Mouse (Mus musculus): Measurements from ENCODE around the gene Tbc1d10a.
A peak's percentile ranks its signal among the peaks of the same experiment; 100 is the strongest.
"Not testable (repeated sequence)": the region's sequence is repeated elsewhere in the genome, so short reads cannot be mapped to it uniquely, and the experiment has no call there.

The Tbc1d10a gene

GRCm38 (mm10) chr11:4184251-4184952 is 2.2 kb upstream of the Tbc1d10a start:
- DNase-seq, result no peak

DNA sequence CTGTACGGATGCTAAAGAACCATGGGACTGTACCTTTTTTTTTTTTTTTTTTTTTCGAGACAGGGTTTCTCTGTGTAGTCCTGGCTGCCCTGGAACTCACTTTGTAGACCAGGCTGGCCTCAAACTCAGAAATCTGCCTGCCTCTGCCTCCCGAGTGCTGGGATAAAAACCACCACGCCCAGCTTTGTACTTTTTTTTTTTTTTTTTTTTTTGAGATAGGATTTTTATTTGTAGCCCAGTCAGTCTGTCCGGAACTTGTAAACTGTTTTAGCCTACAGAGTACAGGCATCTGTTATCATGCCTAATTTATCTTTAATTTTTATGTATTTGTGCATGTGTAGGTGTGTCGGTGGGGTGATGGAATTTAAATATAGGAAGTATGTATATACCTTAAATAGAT is 1.1 kb upstream of the Tbc1d10a start:
- DNase-seq, result not testable (repeated sequence)

DNA sequence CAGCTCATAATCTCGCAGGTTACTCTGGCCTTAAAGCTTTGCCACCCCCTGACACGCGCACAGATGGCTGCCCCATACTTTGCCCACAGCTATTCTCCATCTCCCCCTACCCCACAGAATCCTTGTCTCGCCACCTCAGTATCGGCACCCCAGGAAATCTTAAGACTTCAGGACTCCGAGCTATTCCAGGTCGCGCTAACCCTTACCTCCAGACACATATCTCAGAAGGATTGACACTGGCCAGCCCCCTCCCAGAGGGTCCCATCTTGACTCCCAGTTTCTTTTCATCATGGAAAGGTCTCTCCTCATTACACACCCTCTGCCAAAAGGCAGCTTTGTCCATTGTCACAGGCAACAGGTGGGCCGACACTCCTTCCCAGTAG is 720 bp downstream of the Tbc1d10a start:
- no peak for DNase-seq

DNA sequence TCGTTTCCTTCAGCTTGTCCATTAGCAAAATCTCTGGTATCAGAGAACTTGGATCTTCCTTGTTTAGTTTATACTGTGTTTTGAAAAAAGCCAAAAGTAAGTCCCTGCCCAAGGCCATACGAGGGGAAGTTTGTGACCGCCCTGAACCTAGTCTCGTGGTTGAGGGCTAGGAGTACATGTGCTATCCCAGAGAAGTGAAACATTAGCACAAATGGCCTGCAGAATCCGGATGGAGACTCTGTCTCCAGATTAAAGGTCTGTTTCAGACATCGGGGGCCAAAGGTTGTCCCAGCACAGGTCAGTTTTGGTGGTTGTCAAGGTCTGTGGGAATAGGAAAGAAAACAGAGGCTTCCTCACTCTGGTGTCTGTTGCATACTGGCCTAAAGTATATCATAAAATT is 2.6 kb downstream of the Tbc1d10a start:
- peak; percentile 63 for DNase-seq

- DNase-seq, result no peak
Observed at GRCm38 (mm10) chr11:4190677-4191076, 4.1 kb downstream of the Tbc1d10a start.

- DNase-seq, result no peak
Observed at GRCm38 (mm10) chr11:4192757-4193156, 6.2 kb downstream of the Tbc1d10a start.

GRCm38 (mm10) chr11:4193420-4193819 is 6.8 kb downstream of the Tbc1d10a start:
- no peak for DNase-seq

DNA sequence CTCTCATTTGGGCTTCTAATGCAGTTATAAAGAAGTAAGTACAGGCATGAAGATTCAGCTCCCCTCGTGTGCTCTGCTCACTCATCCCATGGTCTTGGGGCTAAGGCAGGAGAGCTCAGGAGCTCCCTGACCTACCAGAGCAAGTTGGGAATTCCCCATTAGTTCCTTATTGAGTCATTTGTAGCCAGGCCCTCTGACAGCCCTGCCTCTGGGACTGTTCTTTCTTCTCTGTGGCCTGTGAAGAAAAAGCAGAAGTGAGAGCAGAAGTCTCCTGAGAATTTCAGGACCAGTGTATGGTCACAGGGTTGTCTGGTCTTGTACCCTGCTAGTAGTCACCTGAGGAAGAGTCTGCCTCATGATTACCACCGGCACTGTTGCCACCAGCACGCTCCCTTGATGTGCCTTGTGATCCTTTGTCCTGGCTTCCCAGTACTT is 9.0 kb downstream of the Tbc1d10a start:
- DNase-seq, result no peak

DNA sequence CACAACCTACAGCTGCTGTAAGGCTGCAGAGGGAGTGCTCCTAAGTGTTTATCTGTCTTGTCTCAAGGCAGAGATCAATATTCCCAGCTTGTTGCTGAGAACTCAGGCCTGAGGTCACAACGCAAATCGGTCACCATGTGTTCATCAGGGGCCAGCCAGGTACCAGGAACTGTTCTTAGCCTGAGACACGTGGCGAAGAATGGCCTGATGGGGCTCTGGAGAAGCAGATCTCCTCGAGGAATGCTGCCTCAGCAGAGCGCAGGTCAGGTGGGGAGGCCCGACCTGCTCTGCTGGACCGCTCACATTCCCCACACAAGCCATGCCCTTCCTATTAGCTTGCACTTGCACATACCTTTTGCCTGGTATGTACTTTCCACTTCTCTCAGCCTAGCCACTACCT is 10.0 kb downstream of the Tbc1d10a start:
- peak; percentile 80 for DNase-seq

DNA sequence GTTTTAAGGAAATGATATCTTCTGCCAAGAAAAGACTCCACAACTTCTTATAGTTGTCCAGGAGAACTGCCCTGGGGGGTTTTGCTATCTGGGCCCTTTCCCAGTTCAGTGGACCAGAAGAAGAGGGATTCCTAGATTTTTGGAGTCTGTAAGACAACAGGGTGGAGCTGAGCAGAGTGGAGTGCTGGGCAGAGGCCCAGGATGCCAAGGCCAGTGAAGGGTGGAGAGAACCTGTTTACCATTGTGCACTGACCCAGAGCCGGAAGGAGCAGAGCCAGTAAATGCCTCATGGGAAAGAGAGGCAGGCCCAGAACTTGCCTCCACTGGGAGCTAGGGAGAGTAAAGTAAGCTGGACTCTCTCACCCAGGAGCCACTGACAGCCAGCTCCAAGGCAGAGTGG is 11.1 kb downstream of the Tbc1d10a start:
- DNase-seq, result peak; percentile 80

DNA sequence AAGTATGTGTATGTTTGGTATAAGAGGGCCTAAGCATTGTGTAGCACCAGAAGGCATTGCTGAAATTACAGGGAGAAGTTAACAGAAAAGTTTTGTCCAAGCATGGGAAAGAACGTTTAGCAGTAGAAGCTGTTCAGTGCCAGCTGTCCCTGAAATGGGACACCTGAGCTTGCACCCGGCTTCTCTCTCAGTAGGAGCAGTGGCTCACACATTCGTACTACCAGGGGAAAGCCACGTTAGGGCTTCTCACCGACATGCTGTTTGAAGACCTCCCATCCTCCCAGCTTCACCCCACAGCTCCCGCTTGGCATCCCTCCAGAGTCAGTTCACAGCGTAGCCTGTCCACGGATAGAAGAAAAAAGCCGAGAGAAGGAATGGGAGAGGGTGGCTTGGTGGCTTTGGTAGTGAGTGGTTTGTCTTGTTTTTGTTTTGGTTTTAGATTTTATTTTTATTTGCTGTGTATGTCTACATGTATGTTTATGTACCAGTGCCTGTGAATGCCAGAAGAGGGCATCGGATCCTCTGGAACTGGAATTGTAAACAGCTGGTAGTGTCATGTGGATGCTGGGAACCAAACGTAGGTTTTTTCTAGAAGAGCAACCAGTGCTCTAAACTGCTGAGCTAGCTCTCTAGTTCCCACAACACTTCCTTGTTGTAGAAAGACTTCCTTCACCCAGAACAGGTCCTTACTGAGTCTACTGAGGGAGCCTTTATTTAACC is 15.6 kb downstream of the Tbc1d10a start:
- DNase-seq, result peak; percentile 65

GRCm38 (mm10) chr11:4202995-4203704 is 16.6 kb downstream of the Tbc1d10a start:
- DNase-seq, result no peak

- DNase-seq, result peak; percentile 79
Observed at GRCm38 (mm10) chr11:4203705-4204074, 17.1 kb downstream of the Tbc1d10a start.

- DNase-seq, result no peak
Observed at GRCm38 (mm10) chr11:4205097-4205655, 18.6 kb downstream of the Tbc1d10a start.

GRCm38 (mm10) chr11:4205951-4206350 is 19.4 kb downstream of the Tbc1d10a start:
- DNase-seq, result no peak

DNA sequence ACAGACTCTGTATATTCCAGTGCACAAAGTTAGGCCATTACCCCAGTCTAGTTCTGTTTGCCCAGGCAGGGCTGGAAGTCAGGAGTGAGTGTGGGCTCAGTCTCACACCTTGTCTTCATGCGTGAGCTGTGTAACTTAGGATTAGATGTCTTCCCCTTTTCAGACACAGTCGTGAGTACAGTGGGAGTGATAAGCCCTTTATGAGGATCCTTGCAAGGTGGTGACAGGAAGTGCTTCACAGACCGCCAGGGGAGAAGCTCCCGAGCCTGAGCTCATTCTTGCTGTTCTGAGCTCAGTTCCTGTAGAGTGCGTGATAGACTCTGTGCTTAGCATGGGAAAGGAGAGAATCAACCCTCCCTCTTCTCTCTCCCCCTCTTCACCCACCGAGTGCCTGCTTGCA is 20.0 kb downstream of the Tbc1d10a start:
- DNase-seq, result no peak

DNA sequence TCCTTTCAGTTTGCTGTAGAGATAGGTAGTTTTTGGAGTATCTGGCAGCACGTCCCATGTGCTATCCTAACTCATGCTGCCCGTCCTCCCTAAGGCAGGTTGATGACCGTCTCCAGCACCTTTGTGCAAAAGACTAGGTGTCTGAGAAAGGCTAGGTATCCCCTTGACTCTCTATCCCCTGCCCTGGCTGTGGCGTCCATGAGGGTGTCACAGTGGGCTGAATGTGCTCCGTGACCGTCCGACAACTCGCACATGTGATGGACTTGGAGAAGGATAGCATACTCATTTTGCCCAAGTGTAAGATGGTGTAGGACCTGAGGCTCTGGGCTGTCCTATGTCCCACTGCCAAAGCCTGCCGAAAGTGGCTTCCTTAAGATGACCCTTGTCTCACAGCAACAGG is 21.1 kb downstream of the Tbc1d10a start:
- DNase-seq, result no peak

- no peak for DNase-seq
Observed at GRCm38 (mm10) chr11:4209556-4209955, 23.0 kb downstream of the Tbc1d10a start.

DNA sequence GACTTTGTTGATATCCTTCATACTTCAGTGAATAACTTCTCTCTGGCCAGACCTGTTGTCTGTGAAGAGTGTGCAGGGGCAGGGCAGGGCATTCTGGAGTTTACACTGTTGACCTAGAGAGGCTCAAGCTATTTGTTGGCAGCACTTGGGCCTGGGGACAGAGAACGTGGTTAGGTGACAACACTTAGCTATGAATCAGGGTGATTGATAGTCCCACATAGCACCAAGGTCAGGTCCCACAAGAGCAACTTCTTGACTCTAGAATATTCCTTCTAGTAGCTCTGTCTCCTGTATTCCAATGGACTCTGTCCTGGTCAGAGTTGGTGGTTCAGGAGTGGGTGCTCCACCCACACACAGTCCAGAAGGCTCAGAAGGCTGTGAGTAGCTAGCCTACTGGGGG is 24.2 kb downstream of the Tbc1d10a start:
- DNase-seq, result no peak

DNA sequence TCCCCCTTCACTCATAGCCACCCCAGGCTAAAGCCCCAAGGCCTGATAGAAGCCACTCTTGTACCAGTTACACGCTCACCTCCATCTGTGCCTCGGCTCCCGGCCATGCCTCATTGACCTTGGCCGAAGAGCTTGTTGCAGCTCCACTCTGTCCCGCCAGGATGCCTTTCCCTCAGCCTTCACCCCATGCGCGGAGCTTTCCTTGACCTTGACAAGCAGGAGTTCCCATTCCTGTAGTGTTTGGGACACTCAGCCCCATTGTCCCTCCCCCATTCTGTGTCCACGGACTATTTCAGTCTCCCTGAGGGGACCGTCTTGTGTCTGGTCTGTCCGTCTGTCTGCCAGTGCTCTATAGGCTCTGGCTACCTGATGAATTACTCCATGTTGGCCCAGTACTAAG is 26.5 kb downstream of the Tbc1d10a start:
- no peak for DNase-seq

GRCm38 (mm10) chr11:4214572-4214971 is 28.0 kb downstream of the Tbc1d10a start:
- DNase-seq, result no peak

GRCm38 (mm10) chr11:4215061-4215460 is 28.5 kb downstream of the Tbc1d10a start:
- no peak for DNase-seq

GRCm38 (mm10) chr11:4216248-4217000 is 29.8 kb downstream of the Tbc1d10a start:
- DNase-seq, result peak; percentile 76

Measured in kidney, postnatal 10 days (tissue).